In the genomic region with DNA sequence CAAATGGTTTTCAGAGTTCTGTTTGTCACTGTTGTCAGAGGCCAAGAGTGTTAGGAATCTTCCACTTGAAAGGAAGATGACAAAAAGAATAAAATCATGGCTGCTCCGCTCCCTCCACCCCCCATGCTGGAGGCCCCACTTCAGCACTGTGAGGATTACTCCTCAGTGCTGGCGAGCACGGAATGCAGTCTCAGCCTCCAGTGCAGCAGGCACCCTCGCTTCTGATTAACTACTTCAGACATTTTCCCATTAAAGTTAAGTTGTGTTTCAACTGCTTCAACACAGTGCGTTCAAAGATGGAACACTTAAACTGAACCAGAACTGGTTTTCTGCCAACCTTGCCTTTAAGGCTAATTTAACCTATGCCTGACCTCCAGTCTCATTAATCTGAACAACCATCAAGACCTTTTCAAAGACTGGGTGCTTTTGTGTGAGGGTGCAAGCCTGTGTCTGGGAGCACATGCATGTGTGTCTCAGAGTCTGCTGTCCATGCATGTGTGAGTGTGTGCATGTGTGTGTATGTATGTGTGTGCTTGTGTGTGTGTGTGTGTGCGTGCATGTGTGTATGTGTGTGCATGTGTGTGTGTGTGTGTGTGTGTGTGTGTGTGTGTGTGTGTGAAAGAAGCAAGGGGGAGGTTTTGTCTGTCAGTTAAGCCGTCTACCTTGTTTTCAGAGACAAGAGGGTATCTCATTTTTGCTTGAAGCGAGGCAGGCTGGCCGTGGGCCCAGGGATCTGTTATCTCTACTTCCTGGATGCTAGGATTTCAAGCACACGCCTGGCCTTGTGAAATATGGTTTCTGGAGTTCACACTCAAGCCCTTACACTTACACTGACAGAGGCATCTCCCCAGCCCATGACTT, we compare ENCODE assay signal across 8 mouse cellular contexts. TPM values are rescaled to one million over a fixed set of nuclear protein-coding genes. Genes with fewer than 3 reads are reported as not detected.
DNase-seq lines count a peak whose midpoint lies in the region; ATAC-seq lines count a peak whose summit lies in the region.

No protein-coding gene starts in this region.

- 0 out of 2 replicates have a peak, but pooled peaks cover 5% of the 10 kb centered on the region for H3K36me3 ChIP-seq in embryonic facial prominence, embryonic 12.5 days
- H3K36me3 ChIP-seq in hindbrain, embryonic 16.5 days (ENCODE audit: control insufficient read depth, insufficient read depth, low read length): no peaks in the 10 kb centered on the region
- no peaks in the 10 kb centered on the region for H3K36me3 ChIP-seq in lung, embryonic 15.5 days

- no peaks in the 10 kb centered on the region for H3K9me3 ChIP-seq in embryonic facial prominence, embryonic 12.5 days
- no peaks in the 10 kb centered on the region for H3K9me3 ChIP-seq in hindbrain, embryonic 16.5 days (ENCODE audit: control insufficient read depth, low read length)
- no peaks in the 10 kb centered on the region for H3K9me3 ChIP-seq in lung, embryonic 15.5 days

- 35% methylated on average over 10 of the region's 10 CpGs for WGBS in embryonic facial prominence, embryonic 12.5 days
- 38% methylated on average over 10 of the region's 10 CpGs for WGBS in hindbrain, embryonic 16.5 days
- 28% methylated on average over 10 of the region's 10 CpGs for WGBS in lung, embryonic 15.5 days

- no peak overlapping the region for H3K4me2 ChIP-seq in embryonic facial prominence, embryonic 12.5 days (replicated peaks)
- H3K4me2 ChIP-seq in hindbrain, embryonic 16.5 days (ENCODE audit: low read length): no peak overlapping the region
- peak overlapping the region; percentile 18 for H3K4me2 ChIP-seq in lung, embryonic 15.5 days

- no peak overlapping the region for H3K9ac ChIP-seq in embryonic facial prominence, embryonic 12.5 days
- no peak overlapping the region for H3K9ac ChIP-seq in hindbrain, embryonic 16.5 days (ENCODE audit: low read depth, low read length)
- H3K9ac ChIP-seq in lung, embryonic 15.5 days: no peak overlapping the region

- H3K27me3 ChIP-seq in embryonic facial prominence, embryonic 12.5 days: no peaks in the 10 kb centered on the region
- H3K27me3 ChIP-seq in hindbrain, embryonic 16.5 days (replicated peaks; ENCODE audit: control insufficient read depth, insufficient read depth, low read length): no peaks in the 10 kb centered on the region
- H3K27me3 ChIP-seq in lung, embryonic 15.5 days: no peaks in the 10 kb centered on the region

- DNase-seq in Muller cell, postnatal 12 days (ENCODE audit: inconsistent ontology term): peak; percentile 94
- DNase-seq in frontal cortex, postnatal 10 days (ENCODE audit: low spot score in 2 of 2): no peak
- DNase-seq in right cerebral cortex, adult 18-20 months: no peak
- no peak for DNase-seq in cerebellum, postnatal 25 days
- DNase-seq in right cerebral cortex, postnatal 25 days: no peak

- peak; percentile 8; the same call in 1 of the 2 replicates for ATAC-seq in embryonic facial prominence, embryonic 12.5 days (ENCODE audit: insufficient number of reproducible peaks, insufficient read depth, low FRiP score, low TSS enrichment)
- no peak; the same call in 1 of the 2 replicates for ATAC-seq in hindbrain, embryonic 16.5 days
- ATAC-seq in lung, embryonic 15.5 days (ENCODE audit: borderline replicate concordance, extremely low read depth, low FRiP score, low TSS enrichment): peak; percentile 44; the same call in 1 of the 2 replicates

- peaks cover 45% of the 10 kb centered on the region for H3K4me1 ChIP-seq in embryonic facial prominence, embryonic 12.5 days
- peaks cover 24% of the 10 kb centered on the region for H3K4me1 ChIP-seq in hindbrain, embryonic 16.5 days (ENCODE audit: control insufficient read depth, insufficient read depth, low read depth, low read length)
- H3K4me1 ChIP-seq in lung, embryonic 15.5 days: peaks cover 92% of the 10 kb centered on the region

- H3K4me3 ChIP-seq in embryonic facial prominence, embryonic 12.5 days: no peak overlapping the region
- H3K4me3 ChIP-seq in hindbrain, embryonic 16.5 days (ENCODE audit: low read length): no peak overlapping the region
- no peak overlapping the region for H3K4me3 ChIP-seq in lung, embryonic 15.5 days

- H3K27ac ChIP-seq in embryonic facial prominence, embryonic 12.5 days: peak overlapping the region; percentile 64; the same call in 1 of the 2 replicates
- H3K27ac ChIP-seq in hindbrain, embryonic 16.5 days (ENCODE audit: low read depth, low read length): 0 out of 2 replicates have a peak overlapping the region, but pooled peaks have one; percentile 12
- H3K27ac ChIP-seq in lung, embryonic 15.5 days: peak overlapping the region; percentile 81

RNA-seq across cellular contexts. Expression of gene Sh3rf1, which starts 51.2 kb away (rescaled TPM):
- 15.5 and 16.0 TPM in 2 replicates for polyA plus RNA-seq in embryonic facial prominence, embryonic 12.5 days (2016; fragmentation: Nextera tagmentation; extraction: Ambion mirVana)
- 23.3 and 28.2 TPM in 2 replicates for polyA plus RNA-seq in hindbrain, embryonic 16.5 days (2015; fragmentation: Nextera tagmentation; extraction: Ambion mirVana)
- polyA plus RNA-seq in lung, embryonic 15.5 days (2015; fragmentation: Nextera tagmentation; extraction: Ambion mirVana): 15.8 and 16.8 TPM in 2 replicates

Comparison
In these comparisons a context has a peak if more than half of its experiments do, and no peak if none do; other contexts are left out.
1. H3K27ac ChIP-seq: peak in every context shown above with its lines; median percentile 81 in lung, embryonic 15.5 days; 64 in embryonic facial prominence, embryonic 12.5 days; 12 in hindbrain, embryonic 16.5 days.